Mouse (Mus musculus): Measurements from ENCODE around the gene Fdps.

Fdps gene

DNA sequence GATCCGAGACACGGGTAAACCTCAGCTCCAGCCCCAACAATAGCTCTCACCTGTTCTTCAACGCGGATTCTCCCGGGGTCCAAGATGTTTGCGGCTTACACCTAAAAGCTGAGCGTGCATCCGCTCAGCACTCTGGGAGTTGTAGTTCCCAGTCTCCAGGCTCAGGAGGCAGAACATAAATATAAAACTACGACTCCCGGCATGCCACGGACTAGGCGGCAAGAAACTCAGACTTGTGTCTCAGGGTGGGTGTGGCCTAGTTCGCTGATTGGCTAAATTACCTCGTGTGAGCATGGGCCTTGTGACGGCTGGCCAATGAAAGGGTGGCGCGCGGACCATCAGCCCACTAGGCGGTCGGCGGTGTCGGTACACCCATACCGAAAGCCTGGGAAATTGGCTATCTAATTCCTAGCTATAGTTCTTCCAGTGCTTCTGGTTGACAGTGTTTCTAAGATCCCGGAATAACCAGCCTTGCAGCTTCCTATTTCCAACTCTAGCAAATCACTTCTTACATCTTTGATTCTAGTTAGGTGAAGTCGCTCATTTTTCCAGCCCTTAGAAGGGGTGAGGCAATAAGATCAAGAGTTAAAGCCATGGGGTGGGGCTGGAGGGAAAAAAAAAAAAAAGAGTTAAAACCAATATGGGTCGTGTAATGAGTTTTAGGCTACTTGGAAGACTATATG, at the start of gene Fdps:
Gene Fdps (minus strand): TSS at position 148 of the 683 bp plus-strand sequence.
- peak; percentile 87 to 95 for DNase-seq

DNA sequence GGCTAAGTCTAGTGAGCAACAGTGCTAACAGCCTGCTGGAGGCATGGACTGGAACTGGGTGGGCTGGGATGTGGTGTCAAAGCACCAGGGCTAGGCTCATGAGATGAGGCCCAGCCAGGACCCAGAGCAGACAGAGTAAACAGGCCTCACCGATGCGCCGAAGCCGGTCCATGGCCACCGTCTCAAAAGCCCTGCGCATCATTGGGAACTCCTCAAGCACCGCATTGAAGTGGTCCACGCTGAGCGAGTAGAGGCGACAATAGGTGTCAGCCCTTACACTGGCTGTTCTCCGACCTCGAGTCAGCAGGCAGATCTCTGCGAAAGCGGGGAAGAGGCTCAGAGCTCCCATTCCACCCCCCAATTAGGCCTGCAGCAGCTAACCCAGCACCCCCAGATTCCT, 46.8 kb upstream of the Fdps start:
- DNase-seq: no peak

DNA sequence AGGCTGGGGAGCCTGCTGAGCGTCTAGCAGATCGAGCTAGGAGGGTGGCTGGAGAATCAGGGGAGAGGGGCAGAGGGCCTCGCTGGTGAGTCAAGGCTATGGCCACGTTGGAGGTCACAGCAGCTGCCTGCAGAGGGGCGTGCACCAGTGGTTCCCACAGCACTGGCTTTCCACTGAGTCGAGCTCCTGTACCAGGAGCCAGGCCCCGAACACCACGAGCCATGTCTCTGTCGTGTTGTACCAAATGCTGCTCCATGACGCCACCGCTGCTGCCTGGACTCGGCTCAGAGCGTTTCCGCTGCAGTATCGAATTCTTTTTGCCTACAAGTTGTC, 46.2 kb upstream of the Fdps start:
- no peak for DNase-seq

DNA sequence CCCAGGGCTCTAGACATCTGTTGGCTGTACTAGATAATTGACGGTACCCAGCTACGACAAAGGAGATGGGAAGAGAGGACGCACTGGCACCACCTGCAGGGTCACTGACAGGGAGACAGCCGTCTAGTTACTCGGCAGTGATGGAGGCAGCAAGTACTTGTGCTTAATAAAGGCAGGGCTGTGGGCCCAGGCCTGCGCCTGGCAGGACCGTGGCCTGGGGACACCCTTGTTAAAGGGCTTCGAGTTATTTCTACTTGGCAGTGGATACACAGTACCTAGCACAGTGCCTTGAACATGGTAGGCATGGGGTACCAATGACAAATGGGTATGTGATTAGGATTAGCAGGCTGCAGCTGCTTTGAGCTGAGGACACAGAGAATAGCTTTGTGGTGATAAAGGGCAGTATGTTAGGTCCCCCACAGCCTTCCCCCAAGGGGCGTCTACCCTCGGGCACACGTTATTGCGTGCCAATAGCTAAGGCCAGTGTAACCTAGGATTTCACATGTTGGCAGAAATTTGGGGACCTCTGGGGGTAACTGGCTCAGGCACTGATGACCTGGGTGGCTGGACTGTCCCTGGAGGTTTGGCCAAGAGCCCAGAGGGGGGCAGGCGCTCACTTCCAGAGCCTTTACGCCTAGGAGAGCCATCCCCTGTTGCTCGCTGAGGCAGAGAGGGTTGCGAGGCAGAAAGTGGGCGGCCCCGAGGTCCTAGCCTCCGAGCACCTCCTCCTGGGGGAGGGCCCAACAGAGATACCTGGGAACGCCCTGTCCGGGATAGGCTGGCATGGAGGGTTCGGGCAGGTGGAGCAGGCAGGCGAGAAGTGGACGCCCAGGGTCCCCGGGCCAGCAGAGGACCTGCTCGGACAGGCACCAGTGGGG, 45.6 kb upstream of the Fdps start:
- no peak for DNase-seq

DNA sequence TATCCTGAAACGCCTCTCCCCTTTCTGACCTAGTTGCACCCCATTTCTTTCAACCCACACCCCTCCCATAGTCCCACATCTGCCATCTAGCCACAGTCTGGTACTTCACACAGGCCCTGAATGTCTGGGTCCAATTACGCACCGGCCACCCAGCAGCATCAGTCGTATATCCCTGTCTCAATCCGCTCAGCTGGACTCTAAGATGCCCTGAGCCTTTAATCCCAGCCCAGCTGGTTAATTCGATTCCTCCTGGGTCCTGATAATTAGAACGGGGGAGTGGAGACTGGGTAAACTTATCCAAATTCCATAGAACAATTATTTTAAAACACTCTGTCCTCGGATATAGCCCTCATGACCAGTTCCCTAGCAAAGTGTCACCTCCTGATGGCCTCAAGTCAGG, 43.8 kb upstream of the Fdps start:
- no peak for DNase-seq

DNA sequence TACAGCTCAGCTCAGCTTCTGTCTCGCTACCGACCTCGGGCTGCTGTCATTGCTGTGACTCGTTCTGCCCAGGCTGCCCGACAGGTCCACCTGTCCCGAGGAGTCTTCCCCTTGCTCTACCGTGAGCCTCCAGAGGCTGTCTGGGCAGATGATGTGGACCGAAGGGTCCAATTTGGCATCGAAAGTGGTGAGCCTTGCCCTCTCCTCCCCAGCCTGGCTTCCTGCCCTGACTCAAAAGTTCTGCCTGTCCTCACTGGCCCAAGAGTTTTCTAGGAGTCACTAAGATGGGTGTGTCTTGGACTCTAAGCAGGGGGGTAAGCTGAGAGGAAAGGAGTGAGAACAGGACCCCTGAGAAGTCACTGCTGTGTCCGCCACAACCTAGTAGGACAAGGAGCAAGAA, 43.1 kb upstream of the Fdps start:
- no peak for DNase-seq

DNA sequence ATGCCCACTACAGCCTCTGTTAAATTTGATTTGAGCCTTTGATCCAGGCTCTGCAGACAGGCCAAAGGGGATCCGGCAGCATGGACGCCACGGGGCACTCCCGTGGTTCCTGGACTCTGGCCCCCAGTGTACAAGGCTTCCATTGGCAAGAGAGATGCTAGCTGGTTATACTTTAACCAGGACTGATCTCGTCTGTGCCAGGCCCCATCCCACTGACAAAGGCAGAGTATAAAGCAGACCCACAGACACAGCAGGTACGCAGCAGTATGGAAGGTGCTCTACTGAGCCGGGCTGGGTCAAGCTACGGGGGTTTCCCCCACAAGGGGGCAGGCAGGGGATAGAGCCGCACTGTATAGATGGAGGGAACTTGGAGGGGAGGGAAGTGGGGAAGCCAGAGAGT, 34.6 kb upstream of the Fdps start:
- peak; percentile 57 to 62 for DNase-seq

DNA sequence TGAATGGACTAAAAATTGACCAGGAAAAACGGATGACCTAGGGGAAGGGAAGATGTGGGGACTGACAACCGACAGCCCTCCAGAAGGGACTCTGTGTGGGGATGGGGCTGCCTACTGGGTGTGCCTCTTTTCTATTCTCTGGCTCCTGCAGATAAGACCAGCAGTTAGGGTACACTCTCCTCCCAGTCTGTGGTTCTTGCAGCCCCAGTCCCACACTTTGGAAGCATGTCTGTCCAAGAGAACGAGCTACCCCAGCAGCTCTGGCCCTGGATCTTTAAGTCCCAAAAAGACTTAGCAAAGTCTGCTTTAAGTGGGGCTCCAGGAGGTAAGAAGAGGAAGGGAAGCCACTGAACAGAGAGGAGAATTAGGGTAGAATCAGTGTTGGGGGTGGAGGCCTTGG, 34.2 kb upstream of the Fdps start, which contains the start of gene Pklr:
Gene Pklr (plus strand): TSS at position 185 of the 400 bp plus-strand sequence.
- no peak for DNase-seq

DNA sequence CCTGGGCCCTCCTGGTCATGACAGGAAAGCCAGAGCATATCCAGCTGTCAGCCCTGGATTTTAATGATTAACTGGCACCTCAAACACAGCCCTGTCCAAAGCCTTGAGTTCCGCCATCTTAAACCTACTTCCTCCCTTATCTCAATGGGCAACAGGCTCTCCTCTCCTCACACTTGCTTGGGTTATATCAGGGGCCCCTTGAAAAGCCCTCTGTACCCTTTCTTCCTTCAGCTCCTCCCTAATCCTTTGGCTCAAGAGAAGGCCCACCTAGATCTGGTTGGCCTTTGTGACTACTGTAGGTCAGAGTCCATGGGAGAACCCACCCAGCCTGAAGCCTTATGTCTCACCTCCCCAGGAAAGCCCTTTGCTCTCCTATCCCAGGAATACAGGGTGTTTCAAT, 32.0 kb upstream of the Fdps start:
- no peak for DNase-seq

DNA sequence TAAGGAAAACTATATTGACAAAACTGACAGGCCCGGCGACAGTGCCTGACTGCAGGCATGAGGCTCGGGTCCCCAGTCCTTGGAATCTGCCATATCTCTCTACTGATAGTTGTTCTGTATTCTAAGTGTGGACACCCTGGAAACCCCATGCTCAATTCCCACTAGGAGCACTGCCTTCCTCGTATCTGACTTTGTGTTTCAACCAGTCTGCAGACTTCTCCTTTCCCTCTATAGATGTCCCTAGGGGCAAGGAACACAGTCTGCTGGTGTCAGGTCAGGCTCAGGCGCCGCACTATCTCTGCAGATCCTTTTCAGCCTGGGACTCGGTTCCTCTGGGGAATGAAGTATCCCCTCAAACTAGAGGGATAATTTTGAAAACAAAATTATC, 31.3 kb upstream of the Fdps start:
- no peak for DNase-seq

DNA sequence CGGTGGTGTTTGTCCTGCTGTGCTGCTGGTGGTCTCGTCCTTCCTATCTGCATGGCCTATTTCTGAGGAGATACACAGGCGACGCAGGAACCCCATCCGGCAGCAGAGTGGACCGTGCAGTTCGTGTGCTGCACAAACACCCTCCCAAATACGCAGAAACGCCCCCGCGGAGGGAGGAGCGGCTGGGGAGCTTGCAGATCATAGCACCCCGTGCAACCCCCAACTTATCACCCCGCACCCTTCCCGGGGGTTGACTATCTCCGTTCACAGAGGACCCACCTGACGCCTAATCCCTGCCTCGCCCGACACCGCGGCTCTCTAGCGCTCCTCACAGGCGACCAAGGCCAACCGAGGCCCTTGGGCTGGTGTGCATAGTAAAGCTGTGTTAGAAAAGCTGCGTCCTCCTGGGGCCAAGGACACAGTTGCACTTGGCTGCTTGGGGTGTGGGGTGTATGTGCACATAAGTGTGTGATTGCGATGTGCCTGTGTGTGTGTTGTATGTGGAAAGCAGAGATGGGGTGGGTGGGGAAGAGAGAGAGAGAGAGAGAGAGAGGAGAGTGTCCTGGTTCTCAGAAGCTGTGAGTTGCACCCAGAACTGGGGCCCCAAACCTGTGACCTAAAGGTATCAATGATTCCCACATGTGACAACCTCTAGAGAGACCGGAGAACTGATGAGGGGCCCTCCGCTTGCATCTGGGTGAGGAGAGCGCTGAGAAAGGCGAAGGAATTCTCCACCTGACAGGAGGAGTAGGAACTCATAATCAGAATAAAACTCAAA, 30.7 kb upstream of the Fdps start:
- DNase-seq: peak; percentile 7 to 22

DNA sequence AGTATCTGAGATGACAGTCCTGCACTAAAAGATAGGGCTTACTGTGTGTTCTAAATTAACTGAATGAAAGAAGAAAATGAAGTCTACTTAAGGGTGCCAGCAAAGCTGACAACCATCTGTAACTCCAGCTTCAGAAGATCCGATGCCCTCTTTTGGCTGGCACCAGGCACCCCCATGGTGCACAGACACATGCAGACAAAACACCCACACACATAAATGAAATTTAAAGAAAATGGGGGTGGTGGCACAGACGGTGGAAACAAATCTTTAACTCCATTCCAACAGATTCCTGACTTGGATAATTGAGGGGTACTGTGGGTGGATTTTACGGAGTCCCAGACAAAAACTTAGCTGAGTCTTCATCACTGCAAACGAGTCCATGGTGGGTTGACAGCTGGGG, 30.1 kb upstream of the Fdps start:
- DNase-seq: no peak

DNA sequence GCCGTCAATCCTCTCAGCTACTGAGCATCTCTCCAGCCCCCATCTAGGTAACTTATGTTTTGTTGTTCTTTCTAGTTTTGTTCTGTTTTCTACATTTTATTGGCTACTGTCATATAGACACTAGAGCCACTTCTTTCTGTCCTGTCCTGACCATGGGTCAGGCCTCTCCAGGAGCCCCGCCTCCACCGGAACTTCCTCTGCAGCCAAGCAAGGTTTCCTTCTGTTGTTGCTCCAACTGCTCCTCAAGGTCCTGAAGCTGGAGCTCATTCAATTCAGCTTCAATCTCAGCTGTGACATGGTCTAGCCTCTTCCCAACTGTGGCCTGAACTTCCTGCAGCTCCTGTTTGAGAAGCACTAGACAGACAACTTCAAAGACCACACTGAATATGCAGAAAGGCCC, 28.1 kb upstream of the Fdps start:
- no peak for DNase-seq

DNA sequence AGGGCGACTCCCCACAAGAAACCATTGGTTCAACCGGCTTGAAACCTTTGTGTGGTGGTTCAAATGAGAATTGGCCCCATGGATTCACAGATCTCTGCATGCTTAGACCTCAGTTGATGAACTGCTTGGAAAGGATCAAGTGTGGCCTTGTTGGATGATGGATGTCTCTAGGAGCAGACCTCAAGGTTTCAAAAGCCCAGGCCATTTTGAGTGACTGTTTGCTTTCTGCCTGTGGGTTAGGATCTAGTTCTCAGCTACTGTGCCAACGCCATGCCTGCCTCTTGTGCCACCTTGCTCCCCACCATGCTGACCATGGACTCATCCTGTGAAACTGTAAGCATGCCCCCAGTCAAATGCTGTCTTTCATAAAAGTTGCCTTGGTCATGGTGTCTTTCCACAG, 24.2 kb upstream of the Fdps start:
- DNase-seq: no peak

DNA sequence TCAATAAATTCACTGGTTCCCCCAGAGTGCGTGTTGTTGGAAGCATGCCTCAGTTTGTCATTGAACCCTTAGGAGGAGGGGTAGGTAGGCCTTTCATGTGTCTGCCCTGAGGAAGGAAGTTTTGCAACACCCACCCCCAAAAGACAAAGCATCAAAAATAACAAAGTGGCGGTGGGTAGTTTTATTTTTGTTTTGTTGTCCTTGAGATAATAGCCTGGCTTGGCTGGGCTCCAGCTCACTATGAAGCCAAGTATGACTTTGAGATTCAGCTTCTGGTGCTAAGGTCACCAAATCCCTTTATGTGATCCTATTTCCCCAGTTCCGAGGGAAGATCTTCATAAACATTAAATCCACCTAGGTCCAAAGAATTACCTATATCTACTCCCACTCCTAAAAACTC, 22.5 kb upstream of the Fdps start:
- no peak for DNase-seq

DNA sequence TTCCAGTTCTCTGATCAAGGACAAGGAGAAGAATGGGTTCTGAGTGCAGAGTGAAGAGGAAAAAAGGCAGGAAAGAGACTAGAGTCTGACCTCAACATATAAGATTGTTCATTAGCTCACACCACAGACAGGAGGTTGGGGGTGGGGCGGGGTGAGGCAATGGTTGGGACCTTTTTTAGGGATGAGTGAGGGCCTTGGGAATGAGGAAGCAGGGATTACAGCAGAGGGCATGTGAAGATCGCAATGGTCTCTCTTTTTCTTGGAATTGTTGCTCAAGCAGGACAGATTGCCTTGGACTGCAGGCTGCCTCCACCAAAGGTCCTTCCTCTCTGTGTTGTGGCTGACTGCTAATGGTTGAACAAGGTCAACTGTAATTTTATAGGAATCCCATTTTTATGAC, 21.6 kb upstream of the Fdps start:
- no peak for DNase-seq

DNA sequence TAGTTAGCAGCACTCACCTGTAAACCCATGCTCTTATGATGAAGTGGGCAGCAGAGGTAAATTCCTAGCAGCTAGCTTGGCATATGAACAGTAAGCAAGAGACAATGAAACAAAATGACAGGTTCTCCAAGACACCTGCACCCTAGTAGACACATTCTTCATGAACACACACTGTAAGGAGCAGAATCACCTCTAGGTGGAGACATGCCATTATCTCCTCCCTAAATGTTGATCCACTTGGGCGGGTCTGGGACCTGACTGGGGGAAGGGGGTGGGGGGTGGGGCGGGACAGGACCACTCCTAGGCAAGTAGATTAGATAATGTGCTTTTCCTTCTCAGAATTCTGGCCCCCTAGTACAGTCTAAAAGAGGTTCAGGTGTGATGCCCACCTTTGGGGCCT, 13.8 kb upstream of the Fdps start:
- no peak for DNase-seq

DNA sequence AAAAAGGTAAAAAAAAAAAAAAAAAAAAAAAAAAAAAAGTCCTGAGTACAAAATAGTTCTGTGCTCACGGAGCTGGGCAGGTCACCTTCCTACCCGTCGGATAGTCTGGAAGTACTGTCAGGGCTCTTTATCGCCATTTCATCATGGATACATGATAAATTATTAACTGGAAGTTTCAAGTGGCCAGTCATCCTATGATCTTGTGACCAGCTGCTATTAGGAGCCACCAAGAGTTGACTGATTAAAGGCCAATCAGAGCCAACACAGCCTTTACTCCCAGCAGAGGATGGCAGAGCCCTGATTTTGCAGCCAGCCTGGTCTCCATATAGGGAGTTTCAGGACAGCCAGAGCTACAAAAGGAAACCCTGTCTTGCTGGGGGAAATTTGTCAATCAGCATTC, 11.3 kb upstream of the Fdps start:
- no peak for DNase-seq

DNA sequence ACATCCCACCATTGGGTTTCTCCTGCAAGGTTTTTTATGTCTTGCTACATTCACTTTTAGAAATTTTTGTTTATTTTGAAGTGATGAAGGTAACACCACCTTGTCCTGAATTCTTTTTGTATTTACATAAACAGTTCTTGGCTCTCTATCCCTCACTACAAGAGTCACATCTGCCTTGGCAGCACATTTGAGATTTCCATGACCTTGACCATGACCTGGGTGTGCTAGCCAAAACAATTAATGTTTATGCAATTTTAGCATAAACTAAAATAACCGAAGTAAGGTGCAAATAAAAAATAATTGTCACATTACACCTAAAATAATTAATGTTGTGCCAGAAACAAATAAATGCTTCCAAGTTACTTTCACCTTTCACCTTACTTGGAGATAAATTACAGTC, 6.4 kb upstream of the Fdps start:
- DNase-seq: no peak

DNA sequence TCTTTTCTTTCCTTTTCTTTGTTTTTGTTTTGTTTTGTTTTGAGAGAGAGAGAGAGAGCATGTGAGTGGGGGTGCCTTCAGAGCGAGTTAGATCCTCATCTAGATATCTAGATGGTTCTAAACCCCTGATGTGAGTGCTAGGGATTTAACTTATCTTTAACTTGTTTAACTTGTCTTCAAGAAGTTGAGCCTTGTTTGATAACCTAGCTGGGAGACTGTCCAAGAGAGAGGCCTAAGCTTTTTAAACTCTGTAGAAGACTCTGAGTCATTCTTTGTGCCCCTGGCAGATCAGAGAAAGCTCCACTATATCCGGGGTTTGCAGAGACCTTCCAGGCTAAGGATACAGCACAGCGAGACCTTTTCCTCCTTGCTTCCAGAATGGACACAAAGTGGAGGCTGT, 5.8 kb upstream of the Fdps start:
- DNase-seq: no peak

DNA sequence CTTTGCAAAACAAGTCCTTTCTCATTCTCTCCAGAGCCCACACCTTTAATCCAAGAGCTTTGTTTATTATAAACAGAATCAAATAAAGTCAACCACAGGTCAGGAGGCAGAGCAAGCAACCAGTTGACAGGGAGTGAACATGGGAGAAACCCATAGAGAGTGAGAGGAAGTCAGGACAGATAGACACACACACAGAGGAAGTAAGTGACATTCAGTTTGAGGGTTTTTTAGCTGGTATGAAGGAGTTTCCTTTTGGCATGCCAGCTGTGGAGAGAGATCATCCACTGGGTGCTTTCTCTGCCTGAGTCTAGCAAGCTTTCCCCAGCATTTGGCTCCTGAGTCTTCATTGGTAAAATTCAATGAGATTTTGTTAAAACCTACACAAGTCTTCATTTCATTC, 5.1 kb upstream of the Fdps start:
- DNase-seq: no peak

DNA sequence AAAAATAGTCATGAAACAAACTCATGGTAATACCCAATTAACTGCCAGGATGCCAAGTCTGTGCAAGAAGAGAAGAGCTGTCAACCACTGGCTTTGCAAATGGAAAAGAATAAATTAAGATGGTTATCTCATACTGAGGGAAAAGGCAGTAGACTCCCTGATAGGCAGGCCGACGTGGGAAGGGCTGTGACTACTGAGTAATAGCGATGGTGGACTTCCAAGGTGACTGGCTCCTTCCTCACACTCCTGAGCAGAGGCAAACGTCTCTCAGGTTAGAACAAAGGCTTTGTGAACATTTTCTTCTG, 1.5 kb upstream of the Fdps start:
- DNase-seq: no peak

DNA sequence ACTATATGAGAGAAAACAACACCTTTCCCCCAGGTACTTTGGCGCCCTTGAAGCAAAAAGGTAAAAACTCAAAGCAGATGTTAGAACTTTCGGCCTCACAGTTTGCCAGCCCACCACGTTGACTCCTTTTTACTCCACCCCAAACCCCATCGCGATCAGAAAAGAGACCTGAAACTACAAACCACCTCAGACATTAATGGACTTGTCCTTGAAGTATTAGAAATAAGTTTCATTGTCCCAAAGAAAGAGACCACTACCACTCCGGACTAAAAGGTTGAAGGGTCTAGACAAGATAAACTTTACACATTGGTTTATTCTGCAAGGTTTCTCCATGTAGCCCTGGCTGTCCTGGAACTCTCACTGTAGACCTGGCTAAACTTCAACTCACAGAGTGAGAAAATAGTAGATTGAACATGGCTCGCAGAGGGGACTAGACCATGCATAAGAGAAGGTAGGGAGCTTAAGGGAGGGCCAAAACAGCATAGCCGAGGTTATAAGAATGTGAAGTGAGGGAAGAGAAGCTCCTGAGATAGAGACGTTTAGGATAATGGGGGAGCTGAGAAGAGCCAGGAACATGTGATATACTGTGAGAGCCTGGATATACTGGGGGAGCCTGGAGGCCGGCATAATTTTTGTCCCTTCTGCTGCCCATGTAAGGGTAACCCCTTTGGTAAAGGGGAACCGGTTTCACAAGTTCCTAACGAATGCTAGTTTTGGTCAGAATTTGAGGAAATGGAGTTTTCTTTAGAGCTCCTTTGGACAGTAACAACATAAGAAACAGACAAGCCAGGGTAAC, 934 bp upstream of the Fdps start:
- DNase-seq: no peak
